Mouse (Mus musculus) hindbrain, embryonic 16.5 days (tissue): ENCODE data around the gene Fa2h. TPM values are rescaled to one million over a fixed set of nuclear protein-coding genes. Genes with fewer than 3 reads are reported as not detected.
A peak's percentile ranks its signal among the peaks of the same experiment; 100 is the strongest.

Source experiments
- ATAC-seq: fragments of 200-750 bp; cut with Nextera tagmentation; 2 replicates; pipeline ENCODE4 v1.8.0; 2017; ENCODE audit warnings: moderate TSS enrichment, moderate library complexity
- H3K27ac ChIP-seq: fragments of 300-500 bp; sonication (generic); 2 replicates; pipeline ENCODE4 v1.5.1; 2014; ENCODE audit warnings: low read depth, mild to moderate bottlenecking, control low read depth, low read length, moderate library complexity
- H3K27me3 ChIP-seq: fragments of 300-500 bp; sonication (generic); replicated peaks from 2 replicates; pipeline ENCODE4 v1.6.1; 2014; ENCODE audit warnings: low read length; ENCODE audit not compliant: control insufficient read depth, insufficient read depth
- H3K36me3 ChIP-seq: fragments of 300-500 bp; sonication (generic); 2 replicates; pipeline ENCODE4 v1.6.1; 2014; ENCODE audit warnings: mild to moderate bottlenecking, low read length, moderate library complexity, mixed read lengths; ENCODE audit not compliant: control insufficient read depth, insufficient read depth
- H3K4me1 ChIP-seq: fragments of 300-500 bp; sonication (generic); 2 replicates; pipeline ENCODE4 v1.6.1; 2014; ENCODE audit warnings: low read depth, low read length; ENCODE audit not compliant: control insufficient read depth, insufficient read depth
- H3K4me2 ChIP-seq: fragments of 300-500 bp; sonication (generic); 2 replicates; pipeline ENCODE4 v1.6.1; 2014; ENCODE audit warnings: mild to moderate bottlenecking, low read length, control low read depth, moderate library complexity
- H3K4me3 ChIP-seq: fragments of 300-500 bp; sonication (generic); 2 replicates; pipeline ENCODE4 v1.5.1; 2014; ENCODE audit warnings: mild to moderate bottlenecking, low read length, control low read depth, moderate library complexity
- H3K9ac ChIP-seq: fragments of 300-500 bp; sonication (generic); 2 replicates; pipeline ENCODE4 v1.6.1; 2014; ENCODE audit warnings: low read depth, mild to moderate bottlenecking, control low read depth, low read length, moderate library complexity
- H3K9me3 ChIP-seq: fragments of 300-500 bp; sonication (generic); 2 replicates; pipeline ENCODE4 v1.6.1; 2014; ENCODE audit warnings: mild to moderate bottlenecking, low read length, moderate library complexity; ENCODE audit not compliant: control insufficient read depth
- WGBS: fragments of 180-500 bp; shearing (Covaris S2); extraction: QIAGEN DNeasy Blood & Tissue Kit; methylation state at CpG from one replicate; pipeline ENCODE4 v1.1.7; 2014; 5-methylcytosine and 5-hydroxymethylcytosine counted together
- polyA plus RNA-seq: library from polyadenylated mRNA; unstranded; fragments of >200 nt; fragmentation: Nextera tagmentation; extraction: Ambion mirVana; gene quantifications from 2 replicates; pipeline ENCODE4 v1.2.1, GENCODE M21; 2015

The Fa2h gene
- polyA plus RNA-seq, 1 experiment from 2014 or later: 1.5 TPM

DNA sequence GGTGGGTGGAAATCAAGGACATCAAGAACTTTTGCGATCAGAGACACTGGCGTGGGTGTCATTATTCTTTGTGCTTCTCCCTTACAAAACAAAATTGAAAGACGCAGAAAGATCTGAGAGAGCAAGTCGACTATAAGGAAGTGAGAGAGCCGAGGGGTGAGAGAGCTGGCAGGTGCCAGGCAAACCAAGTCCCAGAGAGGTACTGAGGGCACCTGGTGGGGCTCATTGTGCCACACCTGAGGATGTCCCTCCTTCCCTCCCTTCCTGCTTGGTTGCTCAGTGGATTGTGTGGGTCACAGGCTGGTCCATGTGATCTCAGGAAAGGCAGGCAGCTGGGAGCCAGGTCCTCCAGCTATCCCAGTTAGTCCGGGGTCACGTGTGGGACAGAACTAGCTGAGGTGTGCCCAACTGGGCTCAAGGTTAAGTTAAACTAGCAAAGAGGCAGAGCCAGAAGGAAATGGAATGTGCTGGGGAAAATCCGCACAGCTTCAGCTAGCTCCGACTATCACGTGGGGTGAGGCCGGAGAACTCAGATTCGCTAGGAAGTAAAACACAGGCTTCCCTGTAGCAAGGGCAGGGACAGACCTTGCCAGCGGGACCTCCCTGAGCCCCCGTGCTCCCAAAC lies 26.9 kb downstream of the Fa2h start:
- ATAC-seq: no peak
- Histone ChIP-seq H3K36me3 (no peaks in the 10 kb centered on the region), H3K4me2 (peak overlapping the region; percentile 29; the same call in 1 of the 2 replicates), H3K27me3 (no peaks in the 10 kb centered on the region), H3K9ac (no peak overlapping the region), H3K4me1 (no peaks in the 10 kb centered on the region), H3K27ac (no peak overlapping the region), H3K9me3 (no peaks in the 10 kb centered on the region), H3K4me3 (no peak overlapping the region)
- 46% methylated on average over 12 of the region's 14 CpGs for WGBS

- H3K4me2 ChIP-seq: no peak overlapping the region
These were observed 30.1 kb downstream of the Fa2h start for GRCm38 (mm10) chr8:111363489-111363888.

DNA sequence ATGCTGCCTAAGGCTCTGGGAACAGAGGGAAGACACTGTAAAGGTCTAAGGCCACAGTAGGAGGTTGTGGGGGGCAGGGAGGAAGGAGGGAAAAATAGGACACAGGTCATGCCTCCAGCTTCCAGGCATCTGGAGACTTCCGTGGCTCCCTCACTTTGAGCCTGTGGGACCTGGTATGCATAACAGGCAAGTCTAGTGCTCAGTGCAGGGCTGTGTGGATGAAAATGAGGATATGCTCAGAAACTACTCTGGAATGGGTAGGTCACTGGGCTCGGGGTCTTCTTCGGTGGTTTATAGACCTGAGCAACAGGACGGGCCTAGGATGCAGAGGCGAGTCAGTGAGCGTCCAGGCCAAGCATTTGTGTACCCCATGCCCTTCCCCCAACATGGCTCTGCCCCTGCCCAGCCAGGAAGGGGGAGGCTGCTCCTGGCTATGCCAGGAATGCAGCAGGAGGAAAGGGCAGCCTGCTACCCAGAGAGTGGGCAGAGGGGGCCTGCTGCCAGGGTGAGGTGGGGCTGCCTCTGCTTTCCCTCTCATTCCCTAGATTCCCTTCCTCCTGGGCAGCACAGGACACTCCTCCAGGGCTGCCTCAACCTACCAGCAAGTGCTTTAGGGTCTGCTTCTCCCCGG lies 32.9 kb downstream of the Fa2h start:
- Histone ChIP-seq H3K4me2 (no peak overlapping the region), H3K9ac (no peak overlapping the region), H3K36me3 (no peaks in the 10 kb centered on the region), H3K4me3 (no peak overlapping the region), H3K27me3 (no peaks in the 10 kb centered on the region), H3K4me1 (no peaks in the 10 kb centered on the region), H3K9me3 (no peaks in the 10 kb centered on the region), H3K27ac (no peak overlapping the region)
- 73% methylated on average over 7 of the region's 7 CpGs for WGBS
- no peak for ATAC-seq

More at GRCm38 (mm10) chr8:111363489-111363888, 30.1 kb downstream of the Fa2h start:
- Histone ChIP-seq H3K9me3 (no peaks in the 10 kb centered on the region), H3K4me3 (no peak overlapping the region), H3K4me1 (no peaks in the 10 kb centered on the region), H3K9ac (no peak overlapping the region), H3K36me3 (no peaks in the 10 kb centered on the region), H3K27ac (no peak overlapping the region), H3K27me3 (no peaks in the 10 kb centered on the region)
- ATAC-seq: no peak
- WGBS: 81% methylated on average over 8 of the region's 8 CpGs

- Histone ChIP-seq H3K4me2 (no peak overlapping the region), H3K9ac (no peak overlapping the region), H3K36me3 (no peaks in the 10 kb centered on the region), H3K9me3 (no peaks in the 10 kb centered on the region), H3K4me1 (no peaks in the 10 kb centered on the region), H3K27me3 (no peaks in the 10 kb centered on the region), H3K27ac (no peak overlapping the region), H3K4me3 (no peak overlapping the region)
- no peak for ATAC-seq
- WGBS: 68% methylated on average over 5 of the region's 5 CpGs
These were observed 33.7 kb downstream of the Fa2h start for GRCm38 (mm10) chr8:111359936-111360335.

- no peaks in the 10 kb centered on the region for H3K4me1 ChIP-seq
- no peaks in the 10 kb centered on the region for H3K27me3 ChIP-seq
- H3K9me3 ChIP-seq: no peaks in the 10 kb centered on the region
- no peak overlapping the region for H3K4me2 ChIP-seq
- H3K9ac ChIP-seq: no peak overlapping the region
- WGBS: 75% methylated on average over 1 of the region's 1 CpGs
- H3K27ac ChIP-seq: no peak overlapping the region
- no peaks in the 10 kb centered on the region for H3K36me3 ChIP-seq
- H3K4me3 ChIP-seq: no peak overlapping the region
- ATAC-seq: no peak
These were observed 34.7 kb downstream of the Fa2h start for GRCm38 (mm10) chr8:111358905-111359304.

DNA sequence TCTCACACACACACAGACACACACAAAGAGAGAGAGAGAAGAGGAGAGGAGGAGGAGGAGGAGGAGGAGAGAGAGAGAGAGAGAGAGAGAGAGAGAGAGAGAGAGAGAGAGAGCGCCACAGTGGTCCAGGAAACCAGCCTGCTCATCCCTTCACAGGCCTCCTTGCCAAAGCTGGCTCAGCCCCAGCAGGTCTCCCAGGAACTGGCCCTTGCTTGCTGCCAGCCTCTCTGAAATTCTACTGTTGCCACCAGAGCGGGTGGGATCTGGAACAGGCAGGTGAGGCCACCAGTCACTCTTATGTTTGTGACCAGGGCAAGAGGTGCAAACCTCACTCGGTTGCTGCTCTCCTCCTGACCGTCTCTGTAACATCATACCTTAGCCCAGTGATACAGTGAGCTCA lies 36.2 kb downstream of the Fa2h start:
- Histone ChIP-seq H3K27ac (no peak overlapping the region), H3K36me3 (no peaks in the 10 kb centered on the region), H3K4me1 (no peaks in the 10 kb centered on the region), H3K9me3 (no peaks in the 10 kb centered on the region), H3K4me3 (no peak overlapping the region), H3K27me3 (no peaks in the 10 kb centered on the region), H3K4me2 (no peak overlapping the region), H3K9ac (no peak overlapping the region)
- no peak for ATAC-seq
- 77% methylated on average over 4 of the region's 4 CpGs for whole genome bisulfite sequencing

DNA sequence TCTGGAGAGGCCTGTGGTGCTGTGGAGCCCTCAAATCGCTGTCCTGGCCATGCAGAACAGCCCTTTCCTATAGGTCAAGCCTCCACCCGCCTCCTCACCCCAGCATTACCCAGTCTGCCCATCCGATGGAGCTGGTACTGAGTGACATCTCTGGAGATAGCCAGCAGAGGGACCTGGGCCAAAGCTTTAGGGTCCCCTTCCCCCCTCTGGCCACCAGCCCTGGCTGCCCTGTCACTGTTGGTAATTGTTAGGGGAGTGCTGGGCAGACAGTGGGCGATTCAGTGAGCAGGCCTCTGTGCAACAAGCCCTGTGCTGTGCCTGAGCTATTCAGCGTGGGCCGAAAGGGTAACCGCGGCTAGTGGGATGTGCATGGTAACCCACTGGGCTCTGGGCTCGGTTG lies 40.1 kb downstream of the Fa2h start:
- Histone ChIP-seq H3K36me3 (no peaks in the 10 kb centered on the region), H3K9me3 (no peaks in the 10 kb centered on the region), H3K4me1 (no peaks in the 10 kb centered on the region), H3K9ac (no peak overlapping the region), H3K4me2 (no peak overlapping the region), H3K27ac (no peak overlapping the region), H3K27me3 (no peaks in the 10 kb centered on the region), H3K4me3 (no peak overlapping the region)
- ATAC-seq: peak; percentile 72; the same call in 1 of the 2 replicates
- WGBS: 83% methylated on average over 9 of the region's 9 CpGs

DNA sequence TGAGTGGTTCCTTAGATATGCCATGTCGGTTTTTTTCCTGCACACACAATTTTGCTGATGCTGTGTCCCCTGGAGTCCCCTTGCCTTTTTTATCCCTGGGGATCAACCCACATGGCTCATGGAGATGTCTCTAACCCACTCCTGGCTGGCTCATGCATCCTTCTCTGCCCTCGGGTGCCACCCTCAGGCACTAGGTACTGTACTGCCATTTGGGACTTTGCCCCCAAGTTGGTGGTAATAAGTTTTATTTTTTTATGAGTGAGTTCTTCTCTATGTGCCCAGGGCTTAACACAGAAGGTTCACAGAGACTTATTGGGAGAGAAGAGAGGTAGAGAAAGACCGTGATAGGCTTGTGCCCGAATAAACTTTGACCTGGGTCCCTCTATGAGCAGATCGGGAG lies 41.3 kb downstream of the Fa2h start:
- Histone ChIP-seq H3K9ac (no peak overlapping the region), H3K4me2 (no peak overlapping the region), H3K4me3 (no peak overlapping the region), H3K4me1 (no peaks in the 10 kb centered on the region), H3K27me3 (no peaks in the 10 kb centered on the region), H3K36me3 (no peaks in the 10 kb centered on the region), H3K27ac (no peak overlapping the region), H3K9me3 (no peaks in the 10 kb centered on the region)
- no peak for ATAC-seq
- WGBS: 92% methylated on average over 5 of the region's 5 CpGs

DNA sequence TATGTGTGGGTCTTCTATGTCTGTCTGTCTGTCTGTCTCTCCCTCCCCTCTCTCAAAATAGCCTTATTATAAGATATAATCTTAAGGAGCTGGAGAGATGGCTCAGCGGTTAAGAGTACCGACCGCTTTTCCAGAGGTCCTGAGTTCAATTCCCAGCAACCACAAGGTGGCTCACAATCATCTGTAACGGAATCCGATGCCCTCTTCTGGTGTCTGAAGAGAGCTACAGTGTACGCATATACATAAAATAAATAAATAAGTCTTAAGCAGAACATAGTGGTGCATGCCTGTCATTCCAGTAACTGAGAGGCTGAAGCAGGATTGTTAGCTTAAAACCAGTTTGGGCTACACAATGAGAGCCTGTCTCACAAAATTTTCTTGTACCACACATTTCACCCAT lies 43.0 kb downstream of the Fa2h start:
- Histone ChIP-seq H3K4me1 (no peaks in the 10 kb centered on the region), H3K4me3 (no peak overlapping the region), H3K36me3 (no peaks in the 10 kb centered on the region), H3K27me3 (no peaks in the 10 kb centered on the region), H3K4me2 (no peak overlapping the region), H3K9ac (no peak overlapping the region), H3K9me3 (no peaks in the 10 kb centered on the region), H3K27ac (no peak overlapping the region)
- no peak for ATAC-seq
- 83% methylated on average over 6 of the region's 6 CpGs for WGBS
